In the genomic region with DNA sequence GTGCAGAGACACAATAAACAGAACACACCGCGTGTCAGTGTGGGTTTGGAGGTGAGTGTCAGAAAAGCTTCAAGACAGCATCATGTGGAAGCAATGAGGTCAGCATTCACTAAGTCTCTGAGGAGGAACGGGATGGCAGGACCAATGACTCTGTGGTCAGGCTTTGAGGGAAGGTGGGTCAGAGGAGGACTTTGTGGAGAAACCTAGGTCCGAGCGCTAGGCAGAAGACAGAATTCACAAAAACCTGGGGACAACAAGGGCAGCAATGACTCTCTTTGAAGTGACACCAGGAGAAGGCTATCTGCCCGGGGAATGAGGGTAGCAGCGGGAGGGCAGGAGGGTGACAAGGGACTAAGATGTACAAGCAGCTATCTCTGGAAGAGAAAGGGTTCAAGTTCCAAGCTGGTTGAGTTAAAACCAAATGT, we compare ENCODE assay signal across 9 mouse cellular contexts. TPM values are rescaled to one million over a fixed set of nuclear protein-coding genes. Genes with fewer than 3 reads are reported as not detected.
DNase-seq lines count a peak whose midpoint lies in the region; ATAC-seq lines count a peak whose summit lies in the region.
"Had no signal": no experiment of that assay in that cellular context is flagged by ENCODE, and none has a peak within 500 bp of the region (broad histone marks: within the 10 kb centered on the region; RNA-seq: fewer than 3 reads in every experiment).

No protein-coding gene starts in this region.

- peaks cover 15% of the 10 kb centered on the region for H3K27me3 ChIP-seq in liver, embryonic 11.5 days (replicated peaks; ENCODE audit: control insufficient read depth, insufficient read depth, low read length)
- peaks cover 31% of the 10 kb centered on the region for H3K27me3 ChIP-seq in embryonic facial prominence, embryonic 13.5 days
- H3K27me3 ChIP-seq in neural tube, embryonic 12.5 days (replicated peaks) = no peaks in the 10 kb centered on the region

- no peak overlapping the region for H3K9ac ChIP-seq in liver, embryonic 11.5 days (ENCODE audit: low read depth, low read length)
- peak overlapping the region; percentile 68; the same call in 1 of the 2 replicates for H3K9ac ChIP-seq in embryonic facial prominence, embryonic 13.5 days
- peak overlapping the region; percentile 71 for H3K9ac ChIP-seq in neural tube, embryonic 12.5 days

- H3K9me3 ChIP-seq in liver, embryonic 11.5 days (ENCODE audit: control insufficient read depth, low read length) = no peaks in the 10 kb centered on the region
- no peaks in the 10 kb centered on the region for H3K9me3 ChIP-seq in embryonic facial prominence, embryonic 13.5 days
- no peaks in the 10 kb centered on the region for H3K9me3 ChIP-seq in neural tube, embryonic 12.5 days

- H3K4me3 ChIP-seq in liver, embryonic 11.5 days (ENCODE audit: low read depth, low read length) = peak overlapping the region; percentile 35
- peak overlapping the region; percentile 47 for H3K4me3 ChIP-seq in embryonic facial prominence, embryonic 13.5 days
- H3K4me3 ChIP-seq in neural tube, embryonic 12.5 days = peak overlapping the region; percentile 65

- intact Hi-C loops in heart, postnatal 36 days (cut with DNase I) = no loop called here

- no peaks in the 10 kb centered on the region for H3K36me3 ChIP-seq in liver, embryonic 11.5 days (ENCODE audit: control insufficient read depth, insufficient read depth, low read length)
- no peaks in the 10 kb centered on the region for H3K36me3 ChIP-seq in embryonic facial prominence, embryonic 13.5 days
- no peaks in the 10 kb centered on the region for H3K36me3 ChIP-seq in neural tube, embryonic 12.5 days

- H3K4me1 ChIP-seq in liver, embryonic 11.5 days (replicated peaks; ENCODE audit: control insufficient read depth, insufficient read depth, low read length) = no peaks in the 10 kb centered on the region
- peaks cover 11% of the 10 kb centered on the region; the same call in 1 of the 2 replicates for H3K4me1 ChIP-seq in embryonic facial prominence, embryonic 13.5 days
- H3K4me1 ChIP-seq in neural tube, embryonic 12.5 days = peaks cover 10% of the 10 kb centered on the region

- peak overlapping the region; percentile 68 for H3K4me2 ChIP-seq in liver, embryonic 11.5 days
- H3K4me2 ChIP-seq in embryonic facial prominence, embryonic 13.5 days = peak overlapping the region; percentile 86
- H3K4me2 ChIP-seq in neural tube, embryonic 12.5 days (replicated peaks) = peak overlapping the region; percentile 89

- ATAC-seq in liver, embryonic 11.5 days (replicated peaks; ENCODE audit: low FRiP score) = no peak
- ATAC-seq in embryonic facial prominence, embryonic 13.5 days (ENCODE audit: insufficient number of reproducible peaks, insufficient read depth, low FRiP score, low TSS enrichment, low read depth) = no peak
- ATAC-seq in neural tube, embryonic 12.5 days (ENCODE audit: low FRiP score, low read depth) = peak; percentile 19

- DNase-seq in liver, embryonic 11.5 days (ENCODE audit: low spot score) = peak; percentile 31
- DNase-seq in liver = no peak
- DNase-seq in kidney, adult 9 months = peak; percentile 44
- no peak for DNase-seq in retina, postnatal 1 day
- DNase-seq in cerebellum, adult 11-12 months = no peak
- DNase-seq in heart, postnatal 36 days = no peak

- no peak overlapping the region for H3K27ac ChIP-seq in liver, embryonic 11.5 days (ENCODE audit: low read depth, low read length)
- no peak overlapping the region for H3K27ac ChIP-seq in embryonic facial prominence, embryonic 13.5 days
- no peak overlapping the region for H3K27ac ChIP-seq in neural tube, embryonic 12.5 days

- 5% methylated on average over 7 of the region's 7 CpGs for WGBS in liver, embryonic 11.5 days
- under 1% methylated on average over 7 of the region's 7 CpGs for WGBS in embryonic facial prominence, embryonic 13.5 days
- WGBS in neural tube, embryonic 12.5 days = under 1% methylated on average over 7 of the region's 7 CpGs

RNA-seq across cellular contexts. Expression of a gene that starts 1.0 kb away (rescaled TPM):
- 0.09 and 0.10 TPM in 2 replicates for polyA plus RNA-seq in liver, embryonic 11.5 days (2014; fragmentation: Nextera tagmentation; extraction: Ambion mirVana)
- polyA plus RNA-seq in embryonic facial prominence, embryonic 13.5 days (2015; fragmentation: Nextera tagmentation; extraction: Ambion mirVana) = 0.40 and 0.70 TPM in 2 replicates
- polyA plus RNA-seq in neural tube, embryonic 12.5 days (2016; fragmentation: Nextera tagmentation; extraction: Ambion mirVana) = 3.2 and 3.7 TPM in 2 replicates
- total RNA-seq in heart, postnatal 36 days (2021) = not detected
- total RNA-seq: liver, adult 2 months had no signal
- polyA plus RNA-seq: liver, adult 2 months had no signal

Comparison
In these comparisons a context has a peak if more than half of its experiments do, and no peak if none do; other contexts are left out.
1. DNase-seq: peak in liver, embryonic 11.5 days (single experiment) and kidney, adult 9 months (single experiment); none in liver (single experiment), retina, postnatal 1 day (single experiment), cerebellum, adult 11-12 months (single experiment) and heart, postnatal 36 days (0 of 2).
2. Peak in every context shown above with its lines, with median percentiles within 50 percentile points of each other: H3K4me2 ChIP-seq and H3K4me3 ChIP-seq.